Mouse (Mus musculus) layer of hippocampus, adult 2 months (tissue): ENCODE results near the gene Impg1. TPM values are rescaled to one million over a fixed set of nuclear protein-coding genes. Genes with fewer than 3 reads are reported as not detected.

Experiments
- DNase-seq, 2 experiments: peaks; one replicate each; pipeline ENCODE4 v3.0.0; 2022; ENCODE audit warnings: low spot score in 2 of 2
- H3K27ac ChIP-seq: fragments of 200-600 bp; 2 replicates; pipeline ENCODE4 v1.8.1; 2022
- H3K4me3 ChIP-seq: fragments of 200-600 bp; 2 replicates; pipeline ENCODE4 v1.8.1; 2022; ENCODE audit warnings: mild to moderate bottlenecking
- CTCF ChIP-seq: fragments of 200-600 bp; conservative IDR thresholded peaks from 2 replicates; pipeline ENCODE4 v1.8.1; 2022; ENCODE audit warnings: antibody characterized with exemption, mild to moderate bottlenecking, moderate library complexity
- long read RNA-seq, 2 experiments: library from polyadenylated mRNA; stranded (forward); transcript quantifications; one replicate each; pipeline ENCODE4 v2.0.0; 2021; ENCODE audit warnings: borderline mapping rate in 2 of 2
- total RNA-seq, 2 experiments: library from RNA; stranded (reverse); gene quantifications; 2 replicates each; pipeline ENCODE4 v1.2.3; 2021

The Impg1 gene
- total RNA-seq = not detected
- long read RNA-seq, experiment 1 = 0 reads
- long read RNA-seq, experiment 2 = 0 reads

DNA sequence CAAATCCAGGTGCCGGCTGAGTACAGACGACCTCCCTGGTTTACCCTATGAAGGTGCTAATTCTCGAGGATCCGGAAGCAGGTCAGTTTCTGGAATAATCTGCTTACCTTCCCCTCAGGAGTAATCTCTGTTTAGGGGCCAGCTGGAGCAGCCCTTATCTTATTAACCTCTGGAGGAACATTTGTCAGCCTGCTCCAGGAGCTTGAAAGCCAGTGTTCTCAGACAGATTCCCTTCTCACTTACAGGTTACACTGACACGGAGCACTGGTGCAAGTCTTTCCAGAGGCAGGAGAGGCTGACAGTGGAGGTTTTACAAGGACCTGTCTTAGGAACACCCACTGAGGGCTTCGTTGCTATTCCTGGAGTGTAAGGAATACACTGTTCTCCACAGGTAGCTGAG lies at the start of gene Impg1:
Impg1 (minus strand) TSS at position 101 of the 400 bp plus-strand sequence.
- no peak within 1 kb of the TSS for H3K4me3 ChIP-seq
- no peak within 1 kb of the TSS for H3K27ac ChIP-seq
- no peak for DNase-seq
- no peak for TF ChIP-seq CTCF

DNA sequence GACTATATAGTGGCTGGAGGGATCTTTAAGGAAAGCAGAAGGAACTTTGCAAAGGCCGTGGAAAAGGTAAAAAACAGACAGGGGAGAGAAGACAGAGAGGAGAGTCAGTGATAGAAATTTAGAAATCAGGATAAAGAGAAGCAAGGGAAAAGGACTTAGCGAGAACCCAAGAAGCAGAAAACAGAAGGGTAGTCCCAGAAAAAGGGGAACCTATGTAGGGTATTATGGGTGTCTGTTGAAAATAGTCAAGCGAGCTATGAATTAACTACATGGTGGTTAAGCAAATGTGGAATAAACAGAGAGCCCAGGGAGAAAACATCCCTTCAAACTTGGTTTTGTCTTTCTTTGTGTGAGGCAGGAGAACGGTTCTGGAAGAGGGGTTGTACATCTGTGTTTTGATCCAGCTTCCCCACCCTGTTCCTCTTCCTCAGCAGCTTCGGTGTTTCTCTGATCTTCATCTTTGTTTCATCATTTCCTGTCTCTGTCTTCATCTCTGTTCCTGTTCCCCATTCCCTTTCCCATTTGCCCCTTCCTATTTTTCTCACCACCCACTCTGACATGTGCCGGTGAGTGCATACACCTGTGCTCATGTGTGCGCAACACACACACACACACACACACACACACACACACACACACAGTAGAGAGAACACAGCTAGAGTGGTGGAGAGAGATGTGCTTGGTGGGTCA lies 44.3 kb upstream of the Impg1 start:
- DNase-seq = no peak
- H3K4me3 ChIP-seq = no peak overlapping the region
- no peak for TF ChIP-seq CTCF
- H3K27ac ChIP-seq = no peak overlapping the region

DNA sequence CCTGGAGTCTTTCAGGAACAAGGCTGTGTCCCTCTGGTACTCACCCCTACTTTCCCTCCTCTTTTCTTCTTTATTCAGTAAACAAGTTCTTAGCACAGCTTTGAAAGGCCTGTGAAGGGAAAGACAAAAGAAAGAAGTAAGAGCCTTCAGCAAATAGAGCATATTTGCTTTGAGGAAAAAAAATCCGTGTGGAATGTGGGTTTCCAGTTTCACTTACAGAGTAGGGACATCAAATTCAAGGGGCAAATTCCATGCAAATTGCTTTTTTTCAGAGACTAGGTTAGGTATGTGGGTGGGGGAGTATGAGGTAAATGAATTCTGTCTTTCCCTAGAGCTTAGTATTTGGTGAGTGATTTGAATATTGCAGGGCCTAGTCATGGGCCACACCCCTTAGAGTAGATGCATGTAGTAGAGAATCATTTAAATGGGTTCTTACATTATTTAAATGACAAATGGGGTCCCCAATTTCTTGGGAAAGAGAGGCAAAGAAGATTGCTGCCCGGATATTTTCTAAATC lies 39.3 kb upstream of the Impg1 start:
- no peak for TF ChIP-seq CTCF
- Histone ChIP-seq H3K27ac (no peak overlapping the region), H3K4me3 (no peak overlapping the region)
- no peak for DNase-seq

DNA sequence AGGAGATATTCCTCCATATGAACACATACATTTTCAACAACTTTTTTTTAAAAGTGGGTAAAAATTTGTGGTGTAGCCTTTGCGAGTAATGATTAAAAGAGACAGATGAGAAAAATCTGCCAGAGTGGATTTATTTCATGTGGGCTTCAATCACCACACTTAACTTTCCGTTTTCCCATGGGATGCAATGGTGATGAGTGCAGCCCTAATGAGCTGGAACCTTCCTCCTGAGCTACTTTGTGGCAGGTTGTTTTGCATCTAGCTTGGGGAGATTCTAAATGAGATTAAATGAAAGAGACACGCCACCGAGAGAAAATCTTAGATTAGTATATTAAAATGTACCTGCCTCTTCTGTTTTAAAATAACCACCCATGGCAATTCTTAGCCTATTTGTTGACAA lies 26.3 kb upstream of the Impg1 start:
- no peak overlapping the region for H3K27ac ChIP-seq
- H3K4me3 ChIP-seq = no peak overlapping the region
- no peak for TF ChIP-seq CTCF
- DNase-seq = no peak

DNA sequence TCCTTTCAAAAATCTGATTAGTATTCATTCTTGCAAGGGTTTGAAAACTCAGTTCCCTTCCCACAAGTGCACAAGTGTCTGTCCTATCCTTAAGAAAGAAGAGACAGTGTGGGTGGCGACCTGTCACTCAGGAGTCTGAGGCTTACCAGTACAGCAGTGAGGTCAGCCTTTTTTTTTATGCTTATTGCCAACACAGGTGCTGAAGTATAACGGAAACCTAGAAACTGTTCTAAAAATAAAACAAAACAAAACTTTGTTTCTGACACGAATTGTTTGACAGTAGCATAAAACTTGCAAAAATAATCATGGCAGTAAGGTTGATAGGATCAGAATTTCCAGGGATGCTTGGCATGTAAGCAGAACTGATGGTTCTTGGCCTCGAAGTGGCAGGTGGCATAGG lies 4.9 kb downstream of the Impg1 start:
- DNase-seq = no peak
- Histone ChIP-seq H3K27ac (no peak overlapping the region), H3K4me3 (no peak overlapping the region)
- TF ChIP-seq CTCF = no peak

DNA sequence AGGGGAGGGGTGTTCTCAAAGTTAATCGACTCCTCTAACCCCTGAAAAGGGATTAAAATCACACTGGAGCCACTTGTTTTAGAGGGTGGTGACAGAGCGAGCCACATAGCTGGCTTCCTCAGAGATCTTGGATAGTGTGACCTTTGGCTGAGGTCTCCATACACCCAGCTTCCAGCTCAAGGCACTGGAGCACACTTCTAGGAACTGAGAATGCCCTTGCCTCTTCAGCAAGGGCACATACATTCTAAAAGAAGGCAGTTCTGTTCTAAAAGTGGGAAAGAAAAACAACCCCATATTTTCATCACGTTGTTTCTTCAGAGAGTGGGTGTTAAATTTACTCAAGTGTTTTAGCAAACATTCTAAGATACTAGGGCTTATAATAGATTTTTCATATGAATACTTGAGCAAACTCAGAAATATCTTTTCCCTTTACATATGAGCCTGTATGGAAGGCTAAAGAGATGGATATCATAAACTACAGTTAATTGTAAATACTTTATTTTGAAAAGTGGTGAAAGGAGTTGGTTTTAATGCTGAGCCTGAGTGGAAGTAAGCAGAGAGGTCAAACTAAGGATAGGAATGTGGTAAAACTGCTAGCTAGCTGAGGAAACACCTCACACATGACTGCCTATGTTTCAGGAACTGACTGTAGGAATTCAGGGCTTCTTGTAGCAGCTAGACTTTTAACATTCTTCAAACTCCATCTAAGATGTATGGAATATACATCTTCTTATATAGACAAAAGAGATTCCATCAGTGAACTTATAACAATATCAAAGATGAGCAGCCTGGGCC lies 14.6 kb downstream of the Impg1 start:
- DNase-seq = no peak
- H3K27ac ChIP-seq = no peak overlapping the region
- no peak for TF ChIP-seq CTCF
- H3K4me3 ChIP-seq = no peak overlapping the region

DNA sequence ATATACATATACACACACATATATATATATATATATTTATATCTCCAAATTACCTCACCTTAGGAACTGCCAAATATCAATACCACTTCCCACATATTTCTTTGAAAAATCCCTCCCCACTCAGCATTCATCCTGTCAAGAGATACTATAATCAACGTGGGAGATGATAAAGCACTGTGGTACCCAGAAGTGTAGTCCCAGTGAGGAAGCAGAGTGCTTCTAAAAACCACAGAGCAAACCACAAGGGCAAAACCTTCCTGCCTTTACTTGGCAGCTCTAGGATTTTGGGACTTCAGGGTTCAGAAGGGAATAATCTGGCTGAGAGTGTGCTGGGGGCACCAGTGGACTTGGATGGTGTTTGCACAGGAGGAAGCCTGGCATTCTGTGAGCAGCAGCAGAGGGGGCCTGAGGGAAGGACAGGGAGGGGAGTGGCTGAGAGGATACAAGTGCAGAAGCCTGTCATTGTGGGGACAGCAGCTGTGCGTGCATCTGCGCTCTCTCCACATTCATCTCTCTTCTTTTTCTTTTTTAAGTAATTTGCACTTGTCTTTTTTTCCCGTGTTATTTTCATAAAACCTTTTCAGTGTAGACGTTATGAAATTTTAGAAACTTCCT lies 24.1 kb downstream of the Impg1 start:
- Histone ChIP-seq H3K27ac (no peak overlapping the region), H3K4me3 (no peak overlapping the region)
- no peak for TF ChIP-seq CTCF
- DNase-seq = no peak

DNA sequence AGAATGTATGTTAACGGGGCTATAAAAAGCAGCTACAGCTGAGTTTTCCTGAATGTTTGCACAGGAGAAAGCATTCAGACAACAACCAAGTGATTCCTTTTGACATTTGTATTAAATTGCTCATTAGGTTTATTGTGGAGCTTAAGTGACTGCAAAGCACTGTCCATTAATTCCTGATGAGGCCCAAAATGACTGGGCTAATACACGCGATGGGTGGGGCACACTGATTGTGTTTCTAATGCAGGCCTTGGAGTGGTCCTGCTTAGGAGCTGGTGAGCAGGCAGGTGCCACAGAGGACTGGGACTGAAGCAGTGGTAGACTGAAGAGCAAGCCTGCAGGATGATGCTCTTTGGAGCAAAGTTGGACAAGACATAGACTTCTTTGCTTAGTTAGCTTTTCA lies 73.9 kb downstream of the Impg1 start:
- no peak for DNase-seq
- Histone ChIP-seq H3K27ac (no peak overlapping the region), H3K4me3 (no peak overlapping the region)
- no peak for TF ChIP-seq CTCF

DNA sequence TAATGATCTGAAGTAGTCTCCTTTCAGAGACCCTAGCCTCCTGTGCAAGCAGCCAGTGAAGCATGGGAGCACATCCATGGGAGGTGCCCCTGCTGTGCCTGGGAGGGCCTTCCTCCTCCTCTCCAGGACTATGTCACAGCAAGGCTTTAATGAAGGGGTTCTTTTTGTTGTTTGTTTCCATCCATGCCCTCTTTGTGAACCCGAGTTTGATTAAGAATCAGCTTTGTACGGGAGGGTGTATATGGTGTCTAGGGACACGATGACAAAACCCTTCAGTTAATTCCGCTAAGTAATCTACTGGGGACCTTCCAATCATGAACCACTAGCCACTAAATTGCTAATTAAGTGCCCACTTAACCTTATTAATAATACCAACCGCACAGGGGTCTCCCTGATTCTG lies 74.3 kb downstream of the Impg1 start:
- no peak for DNase-seq
- H3K4me3 ChIP-seq = no peak overlapping the region
- H3K27ac ChIP-seq = no peak overlapping the region
- no peak for TF ChIP-seq CTCF

DNA sequence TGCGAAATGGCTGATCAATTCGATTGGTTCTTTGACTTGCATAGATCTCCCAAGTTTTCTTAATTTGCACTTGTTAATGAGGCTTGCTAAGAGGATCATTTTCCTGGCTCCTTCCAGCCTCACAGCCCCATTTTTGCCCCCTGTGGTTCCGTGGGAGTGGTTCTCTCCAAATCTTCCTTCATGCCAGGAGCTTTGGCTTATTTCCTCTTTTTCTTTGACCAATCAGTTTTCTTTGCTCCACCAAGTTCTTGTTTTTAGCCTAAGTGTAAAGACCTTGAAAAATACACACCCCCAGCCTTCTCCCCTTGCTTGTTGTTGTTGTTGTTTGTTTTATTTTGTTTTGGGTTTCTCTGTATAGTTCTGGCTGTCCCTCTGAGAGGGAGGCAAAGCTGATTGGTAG lies 77.4 kb downstream of the Impg1 start:
- no peak for TF ChIP-seq CTCF

DNA sequence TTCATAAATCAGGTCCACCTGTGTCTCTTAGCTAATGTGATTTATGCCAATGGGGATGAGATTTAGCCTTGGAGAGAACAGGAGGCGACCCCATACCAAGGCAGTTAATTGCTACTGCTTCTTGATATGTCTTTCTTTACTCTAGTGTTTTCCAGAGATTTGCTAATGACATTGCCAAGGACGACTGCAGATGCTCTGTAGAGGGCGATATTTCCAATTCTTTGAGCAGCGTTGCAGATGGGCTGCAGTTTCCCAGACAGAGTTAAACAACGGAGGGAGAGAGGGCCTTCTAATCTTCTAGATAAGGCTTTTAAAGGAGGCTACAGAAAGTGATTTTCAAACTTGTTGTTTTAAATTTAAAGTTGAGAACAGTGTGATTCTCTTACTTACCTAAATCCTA lies 78.8 kb downstream of the Impg1 start:
- H3K27ac ChIP-seq = no peak overlapping the region
- TF ChIP-seq CTCF = peak; percentile 29; the same call in 1 of the 2 replicates
- H3K4me3 ChIP-seq = no peak overlapping the region
- DNase-seq = no peak

More for the DNA sequence above, 77.4 kb downstream of the Impg1 start:
- no peak overlapping the region for H3K27ac ChIP-seq
- no peak for DNase-seq
- H3K4me3 ChIP-seq = no peak overlapping the region

DNA sequence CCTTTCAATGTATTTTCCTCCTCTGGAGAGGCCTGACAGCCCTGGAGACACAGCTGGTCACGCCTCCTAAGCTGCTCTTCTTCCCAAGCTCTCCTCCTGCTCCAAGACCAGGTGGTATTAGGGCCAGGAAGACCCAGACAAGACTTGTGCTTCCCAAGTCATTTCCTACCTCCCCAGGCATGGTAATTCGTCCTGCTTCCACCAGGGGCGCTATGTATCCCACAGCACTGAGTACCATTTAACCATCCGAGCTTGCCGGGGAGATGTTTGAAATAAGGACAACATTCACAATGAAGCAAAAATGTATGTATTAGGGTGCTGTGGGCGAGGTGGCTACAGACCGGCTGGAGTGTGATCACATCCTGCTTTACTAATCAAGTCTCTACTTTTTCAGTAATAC lies 79.3 kb downstream of the Impg1 start:
- DNase-seq = peak in 1 of 2 experiments; percentile 22
- Histone ChIP-seq H3K27ac (no peak overlapping the region), H3K4me3 (no peak overlapping the region)

DNA sequence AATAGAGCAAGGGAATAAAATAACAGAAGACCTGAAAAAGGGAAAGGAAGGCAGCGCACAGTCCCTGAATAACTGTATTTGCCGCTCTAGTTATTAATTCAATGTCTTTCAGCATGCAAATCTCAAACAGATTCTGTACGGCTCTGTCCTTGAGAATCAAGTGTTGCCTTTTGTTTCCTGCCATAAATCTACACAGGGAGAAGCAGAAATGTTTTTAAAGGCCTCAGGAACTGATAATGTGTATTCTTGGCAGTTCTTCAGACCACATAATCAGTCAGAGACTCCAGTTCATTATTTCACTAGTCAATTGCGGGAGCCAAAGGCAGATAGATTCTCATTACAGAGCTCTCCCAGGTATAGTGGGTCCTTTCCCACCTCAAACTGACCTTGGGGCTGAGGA lies 82.6 kb downstream of the Impg1 start:
- DNase-seq = no peak
- Histone ChIP-seq H3K27ac (no peak overlapping the region), H3K4me3 (no peak overlapping the region)
- no peak for TF ChIP-seq CTCF

More for the DNA sequence above, 79.3 kb downstream of the Impg1 start:
- TF ChIP-seq CTCF = peak; percentile 75
